Mouse (Mus musculus): ENCODE data around the gene Apopt1. TPM values are rescaled to one million over a fixed set of nuclear protein-coding genes. Genes with fewer than 3 reads are reported as not detected.

Gene Apopt1
- polyA plus RNA-seq (2014; fragmentation: Illumina TruSeq; extraction: RNeasy Lipid Tissue Mini Kit (QIAGEN cat#74804); ENCODE audit: low read depth, low replicate concordance): 16.6 TPM

DNA sequence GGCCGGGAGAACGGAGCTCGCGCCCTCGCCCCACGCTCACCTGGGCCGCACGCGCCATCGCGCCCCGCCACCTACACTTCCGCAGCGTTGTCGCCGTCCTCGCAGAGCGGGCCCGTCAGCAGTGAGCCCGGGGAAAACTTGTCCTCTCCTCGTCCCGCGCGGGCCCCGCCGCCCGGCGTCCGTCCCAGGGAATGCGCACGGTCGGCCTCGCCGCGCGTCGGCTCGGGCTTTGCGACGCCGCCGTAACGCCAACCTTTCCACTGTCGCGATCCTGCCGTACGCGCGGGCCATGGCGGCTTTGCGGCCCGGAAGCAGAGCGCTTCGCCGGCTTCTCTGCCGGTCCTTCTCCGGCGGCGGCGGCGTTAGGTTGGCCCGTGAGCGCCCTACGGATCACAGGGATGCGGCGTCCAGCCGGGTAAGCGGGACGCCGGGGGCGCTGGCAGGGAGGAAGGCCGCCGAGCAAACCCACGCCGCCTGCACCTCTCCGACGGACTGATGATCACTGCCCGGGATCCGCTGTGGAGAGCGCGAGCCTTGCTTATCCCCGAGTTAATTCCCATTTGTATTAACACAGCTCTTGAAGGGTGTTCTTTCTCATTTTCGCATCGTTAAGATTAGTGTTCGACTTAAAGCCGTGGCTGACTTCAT, at the start of gene Apopt1, which contains the start of gene Bag5:
Gene Apopt1 (plus strand): TSS at position 258 of the 648 bp plus-strand sequence.
Gene Bag5 (minus strand): TSS at position 254 of the 648 bp plus-strand sequence.

DNA sequence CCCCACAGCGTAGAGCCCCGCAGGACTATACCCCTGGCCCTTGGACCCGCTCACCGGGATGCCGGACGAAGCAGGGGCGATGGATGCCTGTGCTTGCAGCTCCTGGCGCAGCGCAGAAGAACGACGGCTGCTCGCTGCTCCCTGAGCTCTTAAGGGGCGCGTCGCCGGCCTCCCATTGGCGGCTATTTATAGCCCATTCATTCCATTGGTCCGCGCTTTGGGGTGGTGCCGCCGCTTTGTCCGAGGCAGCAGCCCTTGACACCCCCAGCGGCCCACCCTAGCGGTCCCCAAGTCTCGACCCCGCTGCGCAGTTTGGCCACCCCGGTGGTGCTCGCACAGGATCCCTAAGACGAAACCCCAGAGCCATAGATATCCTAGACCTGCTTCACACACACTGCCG, 40.9 kb upstream of the Apopt1 start, which contains the start of gene Ckb:
Gene Ckb (minus strand): TSS at position 163 of the 400 bp plus-strand sequence.

DNA sequence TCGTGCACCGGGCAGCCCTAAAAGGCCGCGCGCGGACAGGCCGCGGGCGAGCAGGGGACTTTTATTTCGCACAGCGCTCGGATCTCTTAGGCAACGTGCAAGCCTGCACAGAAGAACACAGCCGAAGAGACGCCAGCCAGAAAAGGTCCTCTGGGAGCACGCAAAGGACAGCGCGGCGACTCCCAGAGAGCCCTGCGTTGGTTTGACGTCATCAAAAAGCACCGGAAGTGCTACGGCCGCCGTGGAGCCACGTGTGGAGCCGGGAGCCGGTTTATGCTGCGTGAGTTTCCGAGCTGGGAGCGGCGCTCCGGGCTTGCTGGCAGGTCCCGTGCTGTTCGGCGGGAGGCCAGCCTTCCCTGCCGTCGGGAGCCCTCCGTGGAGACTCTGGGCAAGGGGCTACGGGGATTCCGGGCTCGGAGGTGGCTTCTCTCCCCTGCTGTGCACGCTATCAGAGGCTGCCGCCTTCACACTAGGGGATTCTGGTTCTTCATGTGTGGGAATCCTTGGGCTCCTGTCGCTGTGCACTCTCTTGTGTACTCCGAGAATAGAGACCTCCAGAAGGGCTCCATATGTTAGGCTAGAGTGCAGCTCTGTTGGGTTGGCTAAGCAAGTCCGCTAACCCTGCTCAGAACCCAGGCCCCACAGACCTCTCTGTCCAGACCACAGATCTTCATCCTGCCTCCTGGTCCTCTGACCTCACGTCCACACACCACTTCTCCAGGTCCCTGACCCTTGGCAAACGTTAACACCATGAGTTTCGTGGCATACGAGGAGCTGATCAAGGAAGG, 35.0 kb upstream of the Apopt1 start, which contains the start of gene Trmt61a:
Gene Trmt61a (plus strand): TSS at position 224 of the 788 bp plus-strand sequence.

DNA sequence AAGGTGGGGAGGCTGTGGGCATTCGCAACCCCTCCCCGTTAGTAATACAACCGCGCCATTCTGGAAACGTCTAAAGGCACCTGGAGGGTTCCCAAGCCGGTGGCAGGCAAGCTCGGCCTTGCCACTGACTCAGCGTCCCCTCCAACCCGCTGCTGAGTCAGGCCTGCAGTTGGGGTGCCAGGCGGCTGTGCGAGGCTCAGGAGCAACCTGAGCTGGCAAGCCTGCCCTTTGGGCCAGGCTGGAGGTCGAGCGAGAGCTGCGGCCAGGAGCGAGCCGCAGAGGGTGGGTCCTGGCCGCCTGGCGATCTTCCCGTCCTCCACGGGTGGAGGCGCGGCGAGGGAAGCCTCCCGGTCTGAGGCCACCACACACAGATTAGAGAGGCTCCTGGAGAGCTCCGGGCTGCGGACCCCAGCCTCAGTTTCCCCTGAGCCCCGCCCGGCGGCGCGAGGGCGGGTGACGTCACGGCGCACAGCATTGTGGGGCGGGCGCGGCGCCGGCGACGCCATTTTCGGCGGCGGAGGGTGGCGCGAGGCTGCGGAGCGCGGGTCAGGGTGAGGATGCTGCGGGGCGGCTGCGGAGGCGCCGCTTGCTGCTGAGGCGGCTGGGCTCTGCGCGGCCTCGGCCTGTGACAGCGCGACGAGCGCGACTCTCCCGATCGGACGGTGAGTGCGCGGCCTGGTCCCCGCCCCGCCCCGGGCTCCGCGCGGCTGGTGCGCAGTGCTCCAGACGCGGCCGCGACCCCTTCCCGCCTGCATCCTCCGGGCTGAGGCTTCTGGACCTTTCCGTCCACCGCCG, 45.5 kb downstream of the Apopt1 start, which contains the start of gene Klc1:
Gene Klc1 (plus strand): TSS at position 469 of the 795 bp plus-strand sequence.

Other genes starting within 250 kb of the Apopt1 start
- 0.76 TPM for gene Gm266, start 227.4 kb upstream of the Apopt1 start, polyA plus RNA-seq (2014; fragmentation: Illumina TruSeq; extraction: RNeasy Lipid Tissue Mini Kit (QIAGEN cat#74804); ENCODE audit: low read depth, low replicate concordance)
- 708 TPM for gene Eif5, start 175.2 kb upstream of the Apopt1 start, polyA plus RNA-seq (2014; fragmentation: Illumina TruSeq; extraction: RNeasy Lipid Tissue Mini Kit (QIAGEN cat#74804); ENCODE audit: low read depth, low replicate concordance)
- 216 TPM for gene Mark3, start 138.7 kb upstream of the Apopt1 start, polyA plus RNA-seq (2014; fragmentation: Illumina TruSeq; extraction: RNeasy Lipid Tissue Mini Kit (QIAGEN cat#74804); ENCODE audit: low read depth, low replicate concordance)
- gene Ckb, start 40.9 kb upstream of the Apopt1 start, polyA plus RNA-seq (2014; fragmentation: Illumina TruSeq; extraction: RNeasy Lipid Tissue Mini Kit (QIAGEN cat#74804); ENCODE audit: low read depth, low replicate concordance): 2.5 TPM
- not detected for gene Trmt61a, start 35.2 kb upstream of the Apopt1 start, polyA plus RNA-seq (2014; fragmentation: Illumina TruSeq; extraction: RNeasy Lipid Tissue Mini Kit (QIAGEN cat#74804); ENCODE audit: low read depth, low replicate concordance)
- gene Bag5, start within 50 bp of the Apopt1 start, polyA plus RNA-seq (2014; fragmentation: Illumina TruSeq; extraction: RNeasy Lipid Tissue Mini Kit (QIAGEN cat#74804); ENCODE audit: low read depth, low replicate concordance): 18.2 TPM
- 9.2 TPM for gene Klc1, start 45.6 kb downstream of the Apopt1 start, polyA plus RNA-seq (2014; fragmentation: Illumina TruSeq; extraction: RNeasy Lipid Tissue Mini Kit (QIAGEN cat#74804); ENCODE audit: low read depth, low replicate concordance)
- gene Xrcc3, start 100.6 kb downstream of the Apopt1 start, polyA plus RNA-seq (2014; fragmentation: Illumina TruSeq; extraction: RNeasy Lipid Tissue Mini Kit (QIAGEN cat#74804); ENCODE audit: low read depth, low replicate concordance): 0.69 TPM
- 11.1 TPM for gene Zfyve21, start 100.9 kb downstream of the Apopt1 start, polyA plus RNA-seq (2014; fragmentation: Illumina TruSeq; extraction: RNeasy Lipid Tissue Mini Kit (QIAGEN cat#74804); ENCODE audit: low read depth, low replicate concordance)
- 7.2 TPM for gene Ppp1r13b, start 194.8 kb downstream of the Apopt1 start, polyA plus RNA-seq (2014; fragmentation: Illumina TruSeq; extraction: RNeasy Lipid Tissue Mini Kit (QIAGEN cat#74804); ENCODE audit: low read depth, low replicate concordance)

Measured in sigmoid colon, adult 10 weeks (tissue).